Mouse (Mus musculus) embryonic facial prominence, embryonic 10.5 days (tissue): ENCODE measurements around the gene Klf15. TPM values are rescaled to one million over a fixed set of nuclear protein-coding genes. Genes with fewer than 3 reads are reported as not detected.

Experiments used
- DNase-seq: peaks from one replicate; pipeline ENCODE4 v3.0.0-alpha.2; 2017; ENCODE audit warnings: low spot score
- H3K27ac ChIP-seq: fragments of 300-500 bp; sonication (generic); replicated peaks from 2 replicates; pipeline ENCODE4 v1.5.1; 2016; ENCODE audit warnings: mild to moderate bottlenecking
- H3K27me3 ChIP-seq: fragments of 300-500 bp; sonication (generic); replicated peaks from 2 replicates; pipeline ENCODE4 v1.6.1; 2016; ENCODE audit warnings: low read depth, mild to moderate bottlenecking; ENCODE audit not compliant: poor library complexity, severe bottlenecking
- H3K36me3 ChIP-seq: fragments of 300-500 bp; sonication (generic); replicated peaks from 2 replicates; pipeline ENCODE4 v1.6.1; 2016; ENCODE audit warnings: mild to moderate bottlenecking, moderate library complexity
- H3K4me1 ChIP-seq: fragments of 300-500 bp; sonication (generic); 2 replicates; pipeline ENCODE4 v1.6.1; 2016
- H3K4me3 ChIP-seq: fragments of 300-500 bp; sonication (generic); 2 replicates; pipeline ENCODE4 v1.5.1; 2016; ENCODE audit warnings: mild to moderate bottlenecking, moderate library complexity
- H3K9me3 ChIP-seq: fragments of 300-500 bp; sonication (generic); 2 replicates; pipeline ENCODE4 v1.6.1; 2016; ENCODE audit warnings: mild to moderate bottlenecking
- WGBS: fragments of 180-500 bp; shearing (Covaris S2); methylation state at CpG from one replicate; pipeline ENCODE4 v1.1.7; 2016; 5-methylcytosine and 5-hydroxymethylcytosine counted together
- polyA plus RNA-seq: library from polyadenylated mRNA; unstranded; fragments of >200 nt; fragmentation: Nextera tagmentation; extraction: Ambion mirVana; gene quantifications from 2 replicates; pipeline ENCODE4 v1.2.1, GENCODE M21; 2016

Klf15 gene
- polyA plus RNA-seq, 1 experiment from 2014 or later = 6.4 TPM

DNA sequence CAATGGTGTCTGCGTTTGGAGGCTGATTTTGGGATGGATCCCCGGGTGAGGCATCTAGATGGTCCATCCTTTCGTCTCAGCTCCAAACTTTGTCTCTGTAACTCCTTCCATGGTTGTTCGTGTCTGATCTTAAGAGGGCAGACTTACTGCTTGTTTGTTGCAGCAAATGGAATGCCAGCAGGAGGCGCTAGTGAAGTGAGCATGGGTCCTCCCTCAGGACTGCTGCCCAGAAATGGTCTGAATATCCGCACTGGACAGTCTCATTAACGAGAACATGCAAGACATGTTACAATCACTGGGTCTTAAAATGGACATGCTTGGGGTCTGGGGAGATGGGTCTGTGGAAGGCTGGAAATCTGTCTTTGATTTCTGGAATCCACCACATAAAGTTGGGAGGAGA is 12.2 kb upstream of the Klf15 start:
- no peaks in the 10 kb centered on the region for H3K36me3 ChIP-seq
- no peak overlapping the region for H3K27ac ChIP-seq
- H3K9me3 ChIP-seq = no peaks in the 10 kb centered on the region
- H3K4me3 ChIP-seq = no peak overlapping the region
- H3K4me1 ChIP-seq = peaks cover 7% of the 10 kb centered on the region
- DNase-seq = peak; percentile 76
- no peaks in the 10 kb centered on the region for H3K27me3 ChIP-seq
- WGBS = 27% methylated on average over 7 of the region's 7 CpGs

DNA sequence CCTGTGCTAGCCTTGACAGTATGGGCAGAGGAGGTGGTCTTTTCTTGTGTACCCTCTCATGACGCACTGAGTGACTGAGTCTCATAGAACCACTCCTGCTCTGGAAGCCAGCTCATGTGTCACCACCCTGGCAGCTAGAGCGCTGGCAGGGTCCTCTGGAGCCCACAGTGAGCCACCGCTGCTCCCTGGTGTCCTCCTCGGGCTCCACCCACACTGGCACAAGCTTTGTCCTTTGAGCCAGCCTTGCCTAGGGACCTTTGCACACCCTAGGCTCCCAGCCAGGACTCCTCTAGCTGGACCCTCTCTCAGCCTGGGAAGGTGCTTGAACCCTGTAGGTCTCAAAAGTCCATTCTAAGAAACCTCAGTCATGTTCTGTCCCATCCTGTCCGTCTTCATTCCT is 11.7 kb upstream of the Klf15 start:
- H3K4me3 ChIP-seq = no peak overlapping the region
- no peaks in the 10 kb centered on the region for H3K36me3 ChIP-seq
- H3K27me3 ChIP-seq = 0 out of 2 replicates have a peak, but pooled peaks cover 3% of the 10 kb centered on the region
- DNase-seq = no peak
- H3K4me1 ChIP-seq = peaks cover 7% of the 10 kb centered on the region
- no peak overlapping the region for H3K27ac ChIP-seq
- H3K9me3 ChIP-seq = no peaks in the 10 kb centered on the region
- 69% methylated on average over 5 of the region's 5 CpGs for WGBS

DNA sequence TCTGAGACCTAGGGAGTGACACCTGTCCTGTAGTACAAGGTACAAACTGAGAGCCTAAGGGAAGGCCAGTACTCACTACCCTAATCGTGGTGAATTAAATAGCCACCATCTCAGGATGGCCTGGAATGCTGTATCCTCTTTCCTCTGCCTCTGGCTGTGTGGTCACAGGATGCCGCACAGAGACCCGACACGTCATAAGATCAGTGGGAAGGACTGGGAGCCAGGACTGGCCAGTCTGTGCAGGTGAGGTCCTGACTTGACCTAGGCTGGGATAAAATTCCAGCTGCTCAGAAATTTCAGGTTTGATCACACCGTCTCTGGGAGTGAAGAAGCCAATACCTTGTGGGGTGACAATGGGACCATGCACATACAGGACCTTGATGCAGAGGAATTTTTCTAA is 10.9 kb upstream of the Klf15 start:
- Histone ChIP-seq H3K4me3 (no peak overlapping the region), H3K9me3 (no peaks in the 10 kb centered on the region), H3K4me1 (peaks cover 7% of the 10 kb centered on the region), H3K27ac (no peak overlapping the region), H3K36me3 (no peaks in the 10 kb centered on the region), H3K27me3 (0 out of 2 replicates have a peak, but pooled peaks cover 3% of the 10 kb centered on the region)
- DNase-seq = no peak
- WGBS = 81% methylated on average over 5 of the region's 5 CpGs

DNA sequence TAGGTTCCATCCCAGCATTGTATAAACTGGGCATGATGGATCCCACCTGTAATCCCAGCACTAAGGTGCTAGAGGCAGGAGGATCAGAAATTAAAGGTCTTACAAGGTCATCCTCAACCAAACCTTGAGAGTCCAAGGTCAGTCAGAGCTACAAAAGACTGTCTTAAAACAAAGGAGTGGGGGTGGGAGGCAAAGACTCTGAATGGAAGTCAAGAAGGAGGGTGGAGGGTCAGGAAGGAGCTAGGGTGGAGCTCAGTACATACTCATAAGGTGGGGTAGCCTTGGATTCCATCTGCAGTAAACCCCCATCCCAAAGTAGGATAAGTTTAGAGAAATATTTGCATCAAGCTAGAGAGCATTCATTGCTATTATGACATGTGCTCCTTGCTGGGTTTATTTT is 9.8 kb upstream of the Klf15 start:
- H3K4me1 ChIP-seq = no peaks in the 10 kb centered on the region
- no peaks in the 10 kb centered on the region for H3K36me3 ChIP-seq
- H3K9me3 ChIP-seq = no peaks in the 10 kb centered on the region
- H3K27me3 ChIP-seq = 0 out of 2 replicates have a peak, but pooled peaks cover 3% of the 10 kb centered on the region
- H3K4me3 ChIP-seq = no peak overlapping the region
- H3K27ac ChIP-seq = no peak overlapping the region
- no peak for DNase-seq

DNA sequence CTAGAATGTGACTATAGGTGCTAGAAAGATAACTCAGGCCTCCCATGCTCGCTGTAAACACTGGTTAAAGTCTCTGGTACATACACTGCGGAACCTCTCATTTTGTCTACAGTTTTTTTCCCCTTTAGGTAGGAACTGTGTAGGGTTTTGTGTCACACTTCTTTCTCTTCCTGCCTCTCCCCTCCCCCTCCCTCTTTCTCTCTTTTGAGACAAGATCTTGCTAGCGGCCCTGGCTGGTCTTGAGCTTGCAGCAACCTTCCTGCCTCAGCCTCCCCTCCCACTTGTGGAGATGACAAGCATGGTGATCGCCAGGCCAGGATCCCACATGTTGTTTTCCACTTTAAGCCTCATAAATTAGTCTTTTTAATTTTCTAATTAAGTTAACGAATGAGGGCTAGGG is 8.6 kb upstream of the Klf15 start:
- Histone ChIP-seq H3K27ac (no peak overlapping the region), H3K4me3 (no peak overlapping the region), H3K4me1 (no peaks in the 10 kb centered on the region), H3K9me3 (no peaks in the 10 kb centered on the region), H3K36me3 (no peaks in the 10 kb centered on the region), H3K27me3 (0 out of 2 replicates have a peak, but pooled peaks cover 3% of the 10 kb centered on the region)
- WGBS = 83% methylated on average over 5 of the region's 5 CpGs
- DNase-seq = no peak

DNA sequence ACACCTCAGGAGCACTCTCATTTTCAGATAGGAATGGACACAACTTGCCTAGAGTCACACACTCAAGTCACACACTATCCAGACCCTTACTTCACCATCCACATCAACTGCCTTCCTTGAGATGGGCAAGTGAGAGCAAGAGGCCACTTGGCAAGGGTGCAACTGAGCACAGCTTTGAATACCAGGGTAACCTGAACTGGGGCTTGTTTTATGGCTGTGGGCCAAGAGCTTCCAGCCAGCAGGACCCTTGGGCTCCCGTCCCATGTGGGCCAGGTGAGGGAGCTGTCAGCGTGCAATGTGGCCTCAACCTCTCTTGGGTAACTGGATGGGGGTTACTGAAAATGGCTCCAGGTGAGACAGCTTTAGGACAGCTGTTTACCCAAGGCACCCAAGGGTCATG is 5.0 kb upstream of the Klf15 start:
- Histone ChIP-seq H3K9me3 (no peaks in the 10 kb centered on the region), H3K27me3 (peaks cover 34% of the 10 kb centered on the region), H3K27ac (no peak overlapping the region), H3K36me3 (no peaks in the 10 kb centered on the region), H3K4me1 (peaks cover 8% of the 10 kb centered on the region), H3K4me3 (no peak overlapping the region)
- no peak for DNase-seq
- 88% methylated on average over 2 of the region's 2 CpGs for WGBS

DNA sequence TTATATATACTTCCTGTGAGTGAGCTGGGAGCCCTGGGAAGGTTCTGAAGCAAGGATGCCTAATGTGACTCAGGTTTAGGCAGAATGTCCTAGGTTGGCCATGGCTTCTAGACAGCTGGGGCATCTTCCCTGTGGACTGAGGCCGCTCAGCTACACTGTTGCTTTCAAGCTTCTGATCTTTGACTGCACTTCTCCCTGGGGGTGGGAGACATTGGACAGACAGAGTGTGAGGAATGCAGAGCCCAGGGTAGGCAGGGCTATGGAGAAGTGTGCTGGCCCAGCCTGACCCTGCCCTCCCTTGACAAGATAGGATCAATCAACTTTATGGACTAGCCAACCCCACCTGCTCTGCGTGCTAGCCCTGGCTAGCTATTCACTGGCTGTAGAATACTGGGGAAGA is 1.2 kb upstream of the Klf15 start:
- no peak overlapping the region for H3K4me3 ChIP-seq
- WGBS = 55% methylated on average over 2 of the region's 2 CpGs
- peaks cover under 1% of the 10 kb centered on the region; the same call in 1 of the 2 replicates for H3K36me3 ChIP-seq
- H3K4me1 ChIP-seq = peaks cover 26% of the 10 kb centered on the region
- H3K27ac ChIP-seq = no peak overlapping the region
- no peak for DNase-seq
- H3K27me3 ChIP-seq = peaks cover 41% of the 10 kb centered on the region
- no peaks in the 10 kb centered on the region for H3K9me3 ChIP-seq

DNA sequence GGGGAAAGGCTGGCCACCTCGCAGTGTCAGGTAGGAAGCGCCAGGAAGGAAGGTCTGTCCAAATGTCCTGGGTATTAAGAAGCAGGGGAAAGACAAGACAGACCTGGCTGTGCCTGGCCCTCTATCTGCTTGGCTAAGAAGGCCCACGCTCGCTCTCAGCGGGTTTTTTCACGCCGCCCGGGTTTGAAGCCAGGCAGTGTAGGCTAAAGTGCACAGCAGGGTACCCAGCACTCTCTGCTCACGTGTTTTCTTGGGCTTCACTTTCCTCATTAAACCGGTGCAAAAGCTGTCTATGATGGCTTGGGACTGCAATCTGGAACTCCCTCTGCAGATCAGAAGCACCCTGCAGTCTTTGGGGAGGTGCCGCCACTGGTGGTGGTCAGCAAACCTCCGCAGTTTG is 605 bp upstream of the Klf15 start:
- no peak for DNase-seq
- peaks cover 6% of the 10 kb centered on the region for H3K36me3 ChIP-seq
- no peaks in the 10 kb centered on the region for H3K9me3 ChIP-seq
- WGBS = 8% methylated on average over 12 of the region's 12 CpGs
- peaks cover 45% of the 10 kb centered on the region for H3K27me3 ChIP-seq
- peaks cover 26% of the 10 kb centered on the region for H3K4me1 ChIP-seq
- peak overlapping the region; percentile 82; the same call in 1 of the 2 replicates for H3K27ac ChIP-seq
- H3K4me3 ChIP-seq = peak overlapping the region; percentile 78

DNA sequence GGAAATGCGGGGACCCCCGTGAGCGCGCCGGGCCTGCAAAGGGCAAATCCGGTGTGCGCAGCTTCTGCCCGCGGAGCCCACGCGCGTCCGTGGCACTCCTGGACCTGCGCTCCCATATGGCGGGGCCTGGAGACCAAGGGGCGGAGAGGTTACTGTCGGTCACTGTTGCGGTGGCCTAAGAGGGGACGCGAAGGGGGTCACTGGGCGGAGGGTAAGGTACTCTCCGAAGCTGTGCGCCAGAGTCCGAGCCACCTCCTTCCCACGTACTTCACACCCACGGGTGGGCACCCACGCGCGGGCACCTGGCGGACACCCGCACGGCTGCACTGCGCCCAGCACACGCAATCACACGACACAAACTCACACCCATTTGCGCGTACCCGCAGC is 458 bp downstream of the Klf15 start:
- Histone ChIP-seq H3K9me3 (no peaks in the 10 kb centered on the region), H3K27me3 (peaks cover 47% of the 10 kb centered on the region), H3K4me1 (peaks cover 26% of the 10 kb centered on the region), H3K27ac (peak overlapping the region; percentile 82), H3K4me3 (peak overlapping the region; percentile 78), H3K36me3 (peaks cover 15% of the 10 kb centered on the region)
- WGBS = under 1% methylated on average over 38 of the region's 38 CpGs
- peak; percentile 55 for DNase-seq

DNA sequence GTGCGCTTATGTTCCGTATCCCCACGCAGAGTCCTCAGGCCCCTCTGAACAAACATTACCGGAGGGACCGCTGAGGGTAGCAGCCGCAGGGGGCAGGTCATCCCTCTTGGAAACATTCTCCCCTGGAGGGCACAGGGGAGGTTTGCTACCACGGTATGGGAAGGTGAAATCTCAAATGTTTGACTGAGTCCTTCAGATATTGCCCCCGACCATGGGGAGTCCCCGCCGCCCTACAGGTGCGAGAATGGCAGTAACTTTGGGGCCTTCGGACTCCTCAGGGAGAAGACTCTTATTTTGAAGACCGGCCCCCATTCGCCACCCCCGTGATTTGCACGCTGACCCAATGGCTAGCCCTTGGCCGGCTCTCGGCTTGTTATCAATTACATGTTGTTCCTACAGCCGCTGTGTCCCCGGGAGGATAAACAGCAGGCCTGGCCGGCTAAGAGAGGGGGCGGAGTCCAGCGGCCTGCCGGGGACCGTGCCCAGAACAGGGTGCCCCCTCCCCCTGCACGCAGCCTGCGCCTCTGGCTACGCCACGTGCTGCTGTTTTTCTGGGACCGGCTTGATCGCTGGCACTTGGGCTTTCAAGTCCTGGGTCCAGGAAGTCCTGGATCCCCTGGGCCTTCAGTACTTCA is 969 bp downstream of the Klf15 start:
- Histone ChIP-seq H3K36me3 (peaks cover 19% of the 10 kb centered on the region), H3K4me3 (peak overlapping the region; percentile 78), H3K9me3 (no peaks in the 10 kb centered on the region), H3K27ac (peak overlapping the region; percentile 82), H3K4me1 (peaks cover 26% of the 10 kb centered on the region), H3K27me3 (peaks cover 47% of the 10 kb centered on the region)
- peak; percentile 87 for DNase-seq
- WGBS = under 1% methylated on average over 31 of the region's 31 CpGs

DNA sequence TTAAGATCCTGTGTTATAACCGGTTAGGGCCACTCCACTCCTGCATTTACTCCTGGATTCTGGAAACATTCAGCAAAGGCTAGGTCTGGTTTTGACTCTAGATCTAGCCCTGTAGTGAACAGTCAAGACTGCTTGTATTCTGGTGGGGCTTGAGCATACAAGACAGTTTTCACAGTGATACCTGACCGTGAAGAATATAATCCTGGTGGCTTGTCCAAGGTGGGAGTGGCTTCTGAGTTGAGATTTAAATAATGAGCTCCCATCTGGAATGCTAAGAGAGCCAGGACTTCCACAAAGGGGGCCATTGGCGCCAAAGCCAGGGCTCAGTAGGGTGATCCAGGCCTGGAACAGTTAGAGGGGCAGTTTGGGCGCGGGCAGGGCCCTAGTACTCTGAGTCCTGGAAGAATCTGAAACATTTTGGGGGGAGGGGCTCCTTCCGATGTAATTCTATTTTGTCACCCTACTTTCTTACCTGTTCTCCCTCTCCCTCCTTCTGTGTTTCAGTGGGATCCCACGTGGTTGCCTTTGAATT is 1.6 kb downstream of the Klf15 start:
- H3K27me3 ChIP-seq = peaks cover 47% of the 10 kb centered on the region
- WGBS = 27% methylated on average over 7 of the region's 7 CpGs
- peak overlapping the region; percentile 78 for H3K4me3 ChIP-seq
- peak overlapping the region; percentile 82 for H3K27ac ChIP-seq
- no peaks in the 10 kb centered on the region for H3K9me3 ChIP-seq
- DNase-seq = peak; percentile 20
- peaks cover 26% of the 10 kb centered on the region for H3K4me1 ChIP-seq
- peaks cover 19% of the 10 kb centered on the region for H3K36me3 ChIP-seq

DNA sequence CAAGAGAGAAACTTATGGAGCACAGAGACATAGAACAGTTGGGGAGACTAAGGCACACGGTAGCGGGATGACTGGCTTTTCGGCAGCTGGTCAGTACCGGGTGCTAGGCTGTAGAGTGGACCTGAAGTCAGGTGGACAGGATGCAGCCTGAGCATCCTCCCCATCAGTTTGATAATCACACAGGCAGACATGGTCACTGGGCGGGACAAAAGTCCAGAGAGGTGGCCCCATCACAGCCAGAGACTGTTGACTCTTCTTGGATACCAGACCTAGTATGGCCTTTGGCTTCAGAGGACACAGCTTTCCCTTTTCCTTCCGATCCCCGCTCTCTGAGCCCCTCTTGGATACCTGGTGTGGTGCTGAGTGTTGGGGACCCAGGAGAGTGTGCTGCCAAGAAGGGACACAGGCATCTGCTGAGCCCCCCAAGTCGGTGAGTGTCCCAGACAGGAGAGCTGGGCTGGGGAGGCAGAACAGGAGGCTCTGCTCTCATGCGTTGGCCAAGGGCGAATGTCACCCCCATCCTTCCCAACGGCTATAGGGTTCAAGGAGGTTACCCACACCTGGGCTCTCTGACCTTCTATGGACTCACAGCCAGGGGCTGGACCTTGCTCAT is 2.8 kb downstream of the Klf15 start:
- Histone ChIP-seq H3K4me3 (no peak overlapping the region), H3K9me3 (no peaks in the 10 kb centered on the region), H3K4me1 (peaks cover 26% of the 10 kb centered on the region), H3K27ac (no peak overlapping the region), H3K27me3 (peaks cover 39% of the 10 kb centered on the region), H3K36me3 (peaks cover 20% of the 10 kb centered on the region)
- no peak for DNase-seq
- WGBS = 91% methylated on average over 11 of the region's 11 CpGs

DNA sequence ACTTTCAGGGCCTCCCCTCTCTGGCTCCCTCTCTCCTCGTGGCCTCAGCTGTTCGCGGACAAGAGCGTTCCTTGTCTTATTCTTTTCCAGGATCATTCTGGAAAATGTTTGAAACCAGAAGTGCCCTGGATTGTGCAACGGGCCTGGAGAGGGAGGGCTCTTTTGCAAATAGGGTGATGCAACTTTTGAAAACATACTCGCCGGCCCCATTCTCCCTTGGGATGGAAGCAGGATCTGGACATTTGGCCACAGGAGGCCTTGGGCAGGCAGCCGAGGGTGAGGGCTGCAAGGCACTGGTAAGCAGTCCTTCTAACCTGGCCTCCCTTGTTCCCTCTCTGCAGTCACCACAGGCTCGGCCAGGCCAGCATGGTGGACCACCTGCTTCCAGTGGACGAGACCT is 3.7 kb downstream of the Klf15 start:
- 85% methylated on average over 10 of the region's 10 CpGs for WGBS
- Histone ChIP-seq H3K36me3 (peaks cover 22% of the 10 kb centered on the region), H3K27ac (no peak overlapping the region), H3K27me3 (peaks cover 30% of the 10 kb centered on the region), H3K4me3 (no peak overlapping the region), H3K9me3 (no peaks in the 10 kb centered on the region), H3K4me1 (peaks cover 32% of the 10 kb centered on the region)
- no peak for DNase-seq
